Mouse (Mus musculus): Measurements from ENCODE around the gene Nkx2-2.

The Nkx2-2 gene

GRCm38 (mm10) chr2:147193271-147194255 lies at the start of gene Nkx2-2:
Gene Nkx2-2, minus strand, starts transcription at chr2:147194243.
- DNase-seq (ENCODE audit: low spot score) = no peak

- DNase-seq (ENCODE audit: low spot score) = no peak
These were observed 41.8 kb upstream of the Nkx2-2 start for GRCm38 (mm10) chr2:147235707-147236290.

- no peak for DNase-seq (ENCODE audit: low spot score)
These were observed 37.1 kb upstream of the Nkx2-2 start for GRCm38 (mm10) chr2:147231175-147231574.

- DNase-seq (ENCODE audit: low spot score) = no peak
These were observed 11.1 kb upstream of the Nkx2-2 start for GRCm38 (mm10) chr2:147205076-147205615.

GRCm38 (mm10) chr2:147194711-147195615 lies 920 bp upstream of the Nkx2-2 start:
- no peak for DNase-seq (ENCODE audit: low spot score)

GRCm38 (mm10) chr2:147192731-147193130 lies 1.3 kb downstream of the Nkx2-2 start:
- DNase-seq (ENCODE audit: low spot score) = no peak

GRCm38 (mm10) chr2:147190316-147191021 lies 3.6 kb downstream of the Nkx2-2 start:
- no peak for DNase-seq (ENCODE audit: low spot score)

- no peak for DNase-seq (ENCODE audit: low spot score)
These were observed 4.3 kb downstream of the Nkx2-2 start for GRCm38 (mm10) chr2:147189546-147190315.

- DNase-seq (ENCODE audit: low spot score) = no peak
These were observed 5.0 kb downstream of the Nkx2-2 start for GRCm38 (mm10) chr2:147188871-147189545.

GRCm38 (mm10) chr2:147188074-147188700 lies 5.9 kb downstream of the Nkx2-2 start:
- DNase-seq (ENCODE audit: low spot score) = no peak

- no peak for DNase-seq (ENCODE audit: low spot score)
These were observed 6.8 kb downstream of the Nkx2-2 start for GRCm38 (mm10) chr2:147187061-147187870.

GRCm38 (mm10) chr2:147186261-147186681 lies 7.8 kb downstream of the Nkx2-2 start:
- DNase-seq (ENCODE audit: low spot score) = peak; percentile 31

- DNase-seq (ENCODE audit: low spot score) = peak; percentile 14
These were observed 8.5 kb downstream of the Nkx2-2 start for GRCm38 (mm10) chr2:147185561-147185960.

GRCm38 (mm10) chr2:147184071-147184990 lies 9.7 kb downstream of the Nkx2-2 start:
- DNase-seq (ENCODE audit: low spot score) = no peak

- no peak for DNase-seq (ENCODE audit: low spot score)
These were observed 10.5 kb downstream of the Nkx2-2 start for GRCm38 (mm10) chr2:147183521-147183920.

GRCm38 (mm10) chr2:147182709-147183260 lies 11.3 kb downstream of the Nkx2-2 start:
- DNase-seq (ENCODE audit: low spot score) = peak; percentile 14
